Mouse (Mus musculus) frontal cortex, postnatal 14 days (tissue): ENCODE measurements at regions not wholly inside any gene's neighbourhood (a gene's known extent, or its start where the extent isn't known, plus 50 kb on each side); places are given as distances from the start of the nearest gene placed in this dataset.

Experiments
- DNase-seq, 2 experiments: peaks; one replicate each; pipeline ENCODE4 v3.0.0; 2022; ENCODE audit warnings: low spot score in 2 of 2

DNA sequence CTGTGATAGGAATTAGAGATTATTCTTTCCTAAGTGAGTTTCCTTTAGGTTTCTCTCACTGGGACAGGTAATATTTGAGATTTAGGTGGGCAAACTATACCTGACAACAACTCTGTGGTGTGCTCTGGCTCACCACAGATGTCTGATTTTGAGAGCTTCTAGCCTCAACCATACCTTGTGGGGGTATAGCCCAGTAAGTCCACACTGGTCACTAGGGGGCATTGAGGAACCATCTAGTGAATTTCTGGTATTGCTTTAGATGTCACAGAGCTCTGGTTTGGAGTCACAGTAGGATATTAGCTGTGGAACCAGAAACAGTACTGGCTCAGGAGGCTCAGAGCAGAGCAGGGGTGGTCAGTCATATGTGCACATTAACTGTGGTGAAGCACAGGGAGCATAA, 91.5 kb upstream of the 2210010C04Rik start:
- no peak for DNase-seq

DNA sequence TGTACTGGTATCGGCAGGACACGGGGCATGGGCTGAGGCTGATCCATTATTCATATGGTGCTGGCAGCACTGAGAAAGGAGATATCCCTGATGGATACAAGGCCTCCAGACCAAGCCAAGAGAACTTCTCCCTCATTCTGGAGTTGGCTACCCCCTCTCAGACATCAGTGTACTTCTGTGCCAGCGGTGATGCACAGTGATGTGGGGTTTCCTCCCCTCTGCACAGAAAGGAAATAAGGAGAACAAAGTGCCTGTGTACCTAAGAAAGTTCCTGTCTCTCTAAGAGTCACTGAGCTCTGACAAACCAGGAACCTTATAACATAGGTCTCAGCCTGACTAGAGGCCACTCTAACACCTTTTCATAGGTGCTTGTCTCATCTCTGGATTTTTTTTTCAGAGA, 86.3 kb upstream of the 2210010C04Rik start:
- DNase-seq, result no peak

DNA sequence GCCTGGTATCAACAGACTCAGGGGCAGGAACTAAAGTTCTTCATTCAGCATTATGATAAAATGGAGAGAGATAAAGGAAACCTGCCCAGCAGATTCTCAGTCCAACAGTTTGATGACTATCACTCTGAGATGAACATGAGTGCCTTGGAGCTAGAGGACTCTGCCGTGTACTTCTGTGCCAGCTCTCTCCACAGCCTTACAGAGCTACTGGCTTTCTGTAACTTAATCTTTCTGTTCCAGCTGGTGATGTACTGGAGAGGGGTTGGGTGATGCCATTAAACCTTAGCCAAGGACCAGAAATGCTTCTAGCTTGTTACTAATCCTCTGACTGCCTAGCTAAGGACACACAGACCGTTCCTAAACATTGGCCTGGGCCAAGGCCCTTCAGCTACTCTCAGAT, 83.9 kb upstream of the 2210010C04Rik start:
- no peak for DNase-seq

DNA sequence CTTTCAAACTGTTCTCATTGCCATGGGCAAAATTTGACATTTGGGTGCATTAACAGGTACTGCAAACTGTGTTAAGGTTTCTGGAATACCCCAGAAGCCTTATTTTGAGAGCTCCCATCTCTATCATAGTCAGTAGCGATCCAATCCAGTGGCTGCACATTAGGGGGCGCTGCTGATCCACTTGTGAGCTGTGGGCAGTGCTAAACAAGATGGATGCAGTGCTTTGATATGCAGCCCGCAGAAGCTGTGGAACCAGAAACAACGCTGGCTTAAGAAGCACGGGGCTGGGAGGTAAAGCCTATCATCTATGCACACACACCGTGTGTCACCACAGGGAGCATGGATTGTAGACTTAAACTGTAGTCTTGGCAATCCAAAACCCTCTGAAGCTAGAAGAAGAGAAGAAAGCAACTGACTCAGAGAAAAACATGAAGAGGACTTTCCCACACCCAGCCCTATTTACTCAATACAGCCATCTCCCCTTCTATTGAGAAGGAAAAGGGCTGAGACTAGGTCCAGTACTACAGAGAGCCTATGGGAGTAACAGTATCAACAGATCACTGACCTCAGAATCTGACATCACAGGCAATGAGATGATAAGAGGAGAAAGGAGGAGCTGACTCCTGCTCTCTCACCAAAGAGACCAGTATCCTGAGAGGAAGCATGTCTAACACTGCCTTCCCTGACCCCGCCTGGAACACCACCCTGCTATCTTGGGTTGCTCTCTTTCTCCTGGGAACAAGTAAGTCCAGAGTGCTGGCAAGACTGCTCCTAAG, 83.1 kb upstream of the 2210010C04Rik start:
- DNase-seq, result peak; percentile 45 to 55

DNA sequence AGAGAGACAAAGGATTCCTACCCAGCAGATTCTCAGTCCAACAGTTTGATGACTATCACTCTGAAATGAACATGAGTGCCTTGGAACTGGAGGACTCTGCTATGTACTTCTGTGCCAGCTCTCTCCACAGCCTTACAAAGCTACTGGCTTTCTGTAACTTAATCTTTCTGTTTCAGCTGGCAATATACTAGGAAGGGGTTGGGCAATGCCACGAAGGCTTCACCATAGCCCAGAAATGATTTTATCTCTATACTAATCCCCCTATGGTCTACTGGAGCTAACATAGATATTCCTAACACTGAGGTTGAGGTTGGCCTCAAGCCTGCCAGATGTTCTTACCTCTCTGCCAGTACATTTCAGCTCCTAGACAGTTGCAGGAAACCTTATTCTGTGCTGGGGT, 78.6 kb upstream of the 2210010C04Rik start:
- DNase-seq, result no peak

DNA sequence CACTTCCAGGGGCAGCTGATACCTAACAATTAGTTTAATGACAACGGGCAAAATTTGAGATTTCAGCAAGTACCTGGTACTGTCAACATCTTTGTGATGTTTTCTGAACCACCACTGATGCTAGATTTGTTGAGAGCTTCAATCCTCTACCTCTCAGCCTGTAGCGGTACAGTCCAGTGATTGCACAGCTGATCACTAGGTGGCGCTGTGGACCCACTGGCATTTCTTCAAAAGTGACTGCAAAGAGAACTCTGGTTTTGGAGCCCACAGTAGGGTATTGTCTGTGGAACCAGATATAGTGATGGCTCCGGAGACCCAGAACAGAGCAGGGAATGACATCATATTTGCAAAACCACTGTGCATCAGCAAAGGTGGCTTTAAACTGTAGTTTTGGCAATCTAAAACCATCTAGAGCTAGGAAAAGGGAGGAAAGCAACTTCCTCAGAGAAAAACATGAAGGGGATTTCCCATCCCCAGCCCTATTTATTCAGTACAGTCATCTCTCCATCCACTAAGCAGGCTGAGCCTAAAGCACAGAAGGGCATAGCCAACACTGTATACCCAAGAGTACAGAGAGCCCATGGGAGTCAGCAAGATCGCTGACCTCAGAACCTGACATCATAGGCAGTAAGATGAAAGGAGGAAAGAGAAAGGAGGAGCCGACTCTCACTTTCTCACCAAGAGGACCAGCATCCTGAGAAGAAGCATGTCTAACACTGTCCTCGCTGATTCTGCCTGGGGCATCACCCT, 77.7 kb upstream of the 2210010C04Rik start:
- peak; percentile 22 to 52 for DNase-seq

DNA sequence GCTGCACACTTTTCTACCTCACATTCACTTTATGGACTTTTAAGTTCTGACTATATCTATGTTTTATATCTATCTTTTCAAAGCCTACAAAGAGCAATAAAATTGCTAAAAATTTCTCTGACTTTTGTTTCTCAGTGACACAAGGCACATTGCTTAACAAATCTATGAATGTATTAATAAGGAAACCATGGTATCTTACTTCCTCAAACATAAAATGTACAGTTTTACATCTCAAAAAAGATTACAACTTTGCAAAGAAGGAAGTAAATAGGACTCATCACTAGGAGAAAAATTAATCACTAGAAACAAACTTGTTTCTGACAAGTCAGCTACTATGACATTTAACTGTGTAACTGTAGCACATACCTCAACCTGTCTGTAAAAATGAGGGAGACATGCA, 76.5 kb upstream of the 2210010C04Rik start:
- DNase-seq, result no peak

DNA sequence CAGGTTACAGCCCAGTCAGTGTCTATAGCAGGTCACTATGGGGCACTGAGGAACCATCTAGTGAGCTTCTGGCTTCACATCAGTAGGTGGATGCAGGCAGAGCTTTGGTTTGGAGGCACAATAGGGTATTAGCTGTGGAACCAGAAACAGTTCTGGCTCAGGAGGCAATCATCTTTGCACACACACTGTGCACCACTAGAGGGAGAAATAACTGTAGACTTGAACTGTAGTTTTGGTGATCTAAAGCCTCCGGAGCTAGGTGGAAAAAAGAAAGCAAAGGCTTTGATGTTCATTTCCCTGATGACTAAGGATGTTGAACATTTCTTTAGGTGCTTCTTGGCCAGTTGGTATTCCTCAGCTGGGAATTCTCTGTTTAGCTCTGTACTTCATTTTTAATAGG, 73.6 kb upstream of the 2210010C04Rik start:
- DNase-seq, result no peak

DNA sequence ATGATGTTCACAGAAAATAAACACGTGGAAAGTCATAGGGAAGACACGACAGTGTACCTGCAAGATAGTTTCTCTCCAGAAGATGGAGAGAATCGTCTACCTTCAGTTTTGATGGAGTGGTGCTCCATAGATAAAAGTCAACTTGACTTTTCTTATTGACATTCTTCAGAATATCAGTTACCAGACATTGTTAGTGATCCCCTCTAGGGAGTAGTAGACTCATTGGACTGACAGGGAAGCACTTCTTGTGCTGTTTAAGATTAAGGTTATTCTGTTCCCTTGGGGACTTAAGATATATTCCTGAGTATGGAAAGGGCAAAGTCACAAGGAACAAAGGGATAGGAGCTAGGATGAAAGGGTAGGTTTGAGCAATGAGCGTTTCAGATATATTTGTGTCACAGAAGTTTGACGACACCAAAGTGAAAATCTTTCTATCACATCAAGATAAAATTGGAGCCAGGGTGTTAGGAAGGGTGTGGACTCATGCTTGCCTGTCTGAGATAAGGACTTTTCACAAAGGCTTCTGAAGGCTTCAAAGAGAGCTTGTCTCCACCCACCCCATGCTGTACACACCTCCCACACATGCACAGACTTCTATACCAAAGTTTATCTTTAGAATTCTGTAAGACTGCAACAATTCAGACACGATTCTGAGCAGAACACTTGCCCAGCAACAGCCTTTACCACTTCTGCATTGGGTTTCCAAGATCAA, 68.5 kb upstream of the 2210010C04Rik start:
- DNase-seq, result peak in 1 of 2 experiments; percentile 13

DNA sequence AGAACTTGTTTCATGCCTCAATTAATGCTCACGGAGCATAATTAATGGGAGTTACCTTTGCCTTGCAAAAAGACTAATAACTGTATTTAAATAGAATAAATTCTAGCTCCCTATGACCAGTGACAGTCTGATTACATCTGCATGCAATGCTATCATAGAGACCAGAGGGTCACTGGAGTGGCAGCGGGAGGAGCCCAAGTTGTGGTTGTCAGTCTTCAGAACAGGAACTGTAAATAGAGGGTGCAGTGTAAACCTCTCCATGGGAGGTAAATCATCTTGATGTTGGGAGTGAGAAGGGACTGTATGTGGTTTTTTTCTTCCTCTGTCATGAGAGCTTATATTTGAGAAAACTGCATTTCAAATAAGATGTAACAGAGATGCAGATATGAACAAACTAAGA, 66.7 kb upstream of the 2210010C04Rik start:
- DNase-seq, result no peak

DNA sequence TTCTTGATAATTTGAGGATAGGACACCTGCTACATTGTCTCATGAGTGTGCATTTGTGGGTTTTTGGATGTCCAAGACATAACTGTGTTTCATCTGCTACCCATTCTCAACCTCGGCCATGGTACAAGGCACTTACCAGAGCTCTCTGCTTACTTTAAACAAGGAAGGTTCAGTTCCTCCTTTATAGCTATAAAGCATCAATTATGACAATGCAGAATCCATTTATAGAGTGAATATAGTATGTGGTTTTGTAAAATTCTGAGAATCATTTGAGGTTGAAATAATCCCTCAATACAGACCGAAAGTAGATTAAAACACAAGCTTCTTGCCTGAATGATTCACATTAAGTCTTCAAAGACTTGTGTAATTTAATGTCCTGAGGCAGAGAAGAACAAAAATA, 64.9 kb upstream of the 2210010C04Rik start:
- DNase-seq, result no peak

DNA sequence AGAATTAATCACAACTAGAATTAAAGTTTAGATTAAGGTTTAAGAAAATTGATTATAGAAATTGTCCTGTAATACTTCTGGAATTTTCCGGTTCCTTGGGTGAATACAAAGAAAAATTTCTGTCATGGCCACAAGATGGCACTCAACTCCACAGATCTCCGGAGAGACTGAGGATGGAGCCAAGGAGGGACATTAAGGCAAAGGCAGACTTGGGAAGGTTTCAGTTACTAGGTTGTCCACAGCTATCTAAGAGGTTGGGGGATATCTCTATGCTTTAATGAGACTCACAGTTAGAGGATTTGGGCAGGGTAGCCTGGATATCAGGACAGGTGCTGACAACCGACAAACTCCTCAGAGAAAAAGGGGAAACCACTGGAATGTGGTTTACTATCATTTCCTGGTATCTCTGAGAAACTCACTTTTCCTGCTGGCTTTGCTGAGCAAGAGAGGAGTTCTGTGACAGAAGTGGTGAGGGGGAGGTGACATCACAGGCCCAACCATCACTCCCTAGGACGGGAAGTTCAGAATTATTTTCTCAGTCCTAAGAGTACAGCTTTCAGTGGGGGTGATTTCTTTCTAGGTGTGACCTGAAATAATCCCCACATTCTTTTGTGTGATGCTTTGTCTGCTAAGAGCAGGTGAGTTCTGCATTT, 56.0 kb upstream of the 2210010C04Rik start:
- no peak for DNase-seq
